Mouse (Mus musculus) natural killer cell, adult 2 months (primary cell): ENCODE measurements around the gene Cox11.

Experiments
- DNase-seq, 2 experiments: peaks; one replicate each; pipeline ENCODE4 v3.0.0; 2022; ENCODE audit warnings: low spot score in 2 of 2

Cox11 gene

GRCm38 (mm10) chr11:90664345-90664986 lies 26.5 kb downstream of the Cox11 start:
- DNase-seq, result no peak

GRCm38 (mm10) chr11:90665161-90665560 lies 27.2 kb downstream of the Cox11 start:
- no peak for DNase-seq

GRCm38 (mm10) chr11:90666144-90666757 lies 28.3 kb downstream of the Cox11 start:
- DNase-seq, result no peak

GRCm38 (mm10) chr11:90666916-90667315 lies 28.9 kb downstream of the Cox11 start:
- no peak for DNase-seq

GRCm38 (mm10) chr11:90667325-90667724 lies 29.4 kb downstream of the Cox11 start:
- no peak for DNase-seq

- DNase-seq, result no peak
Observed at GRCm38 (mm10) chr11:90675479-90676110, 37.6 kb downstream of the Cox11 start.

GRCm38 (mm10) chr11:90677027-90677426 lies 39.1 kb downstream of the Cox11 start:
- no peak for DNase-seq

GRCm38 (mm10) chr11:90677771-90678288 lies 39.9 kb downstream of the Cox11 start:
- no peak for DNase-seq

- DNase-seq, result no peak
Observed at GRCm38 (mm10) chr11:90678582-90678981, 40.6 kb downstream of the Cox11 start.

- DNase-seq, result no peak
Observed at GRCm38 (mm10) chr11:90681171-90681570, 43.2 kb downstream of the Cox11 start.

GRCm38 (mm10) chr11:90684765-90685164 lies 46.8 kb downstream of the Cox11 start:
- DNase-seq, result no peak

- no peak for DNase-seq
Observed at GRCm38 (mm10) chr11:90685196-90685595, 47.2 kb downstream of the Cox11 start.

GRCm38 (mm10) chr11:90686287-90687025 lies 48.5 kb downstream of the Cox11 start:
- no peak for DNase-seq

- DNase-seq, result no peak
Observed at GRCm38 (mm10) chr11:90687040-90687439, 49.1 kb downstream of the Cox11 start.

GRCm38 (mm10) chr11:90687460-90688416 lies 49.8 kb downstream of the Cox11 start, which contains the start of gene Tom1l1:
Tom1l1 (minus strand) TSS chr11:90688366.
- DNase-seq, result no peak

GRCm38 (mm10) chr11:90690361-90690760 lies 52.4 kb downstream of the Cox11 start:
- DNase-seq, result no peak

GRCm38 (mm10) chr11:90694206-90694605 lies 56.2 kb downstream of the Cox11 start:
- no peak for DNase-seq
